Mouse (Mus musculus) kidney, postnatal 14 days (tissue): ENCODE results near the gene Bpifb9b.
"Not testable (repeated sequence)": the region's sequence is repeated elsewhere in the genome, so short reads cannot be mapped to it uniquely, and the experiment has no call there.

Experiments used
- DNase-seq: peaks from one replicate; pipeline ENCODE4 v3.0.0; 2022; ENCODE audit warnings: mixed read lengths

Gene Bpifb9b

DNA sequence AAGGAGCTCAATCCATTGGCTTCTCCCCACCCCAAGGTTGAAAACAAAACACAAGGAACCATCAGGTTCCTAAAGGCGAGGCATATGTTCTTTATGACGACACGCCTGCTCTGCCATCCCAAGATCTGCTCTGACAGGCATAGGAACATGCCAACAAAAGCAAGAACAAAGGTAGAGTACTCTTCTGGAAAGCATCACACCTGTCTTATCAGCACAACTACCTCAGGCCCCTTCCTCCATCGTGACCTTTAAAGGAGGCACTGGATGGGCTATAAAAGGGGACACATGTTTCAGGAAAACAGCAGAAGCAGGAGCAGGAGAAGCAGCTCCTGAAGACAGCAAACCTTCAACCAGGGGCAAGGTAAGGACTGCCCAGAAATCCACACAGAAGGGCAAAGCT, at the start of gene Bpifb9b:
Gene Bpifb9b (plus strand): TSS at position 301 of the 400 bp plus-strand sequence.
- DNase-seq: not testable (repeated sequence)

DNA sequence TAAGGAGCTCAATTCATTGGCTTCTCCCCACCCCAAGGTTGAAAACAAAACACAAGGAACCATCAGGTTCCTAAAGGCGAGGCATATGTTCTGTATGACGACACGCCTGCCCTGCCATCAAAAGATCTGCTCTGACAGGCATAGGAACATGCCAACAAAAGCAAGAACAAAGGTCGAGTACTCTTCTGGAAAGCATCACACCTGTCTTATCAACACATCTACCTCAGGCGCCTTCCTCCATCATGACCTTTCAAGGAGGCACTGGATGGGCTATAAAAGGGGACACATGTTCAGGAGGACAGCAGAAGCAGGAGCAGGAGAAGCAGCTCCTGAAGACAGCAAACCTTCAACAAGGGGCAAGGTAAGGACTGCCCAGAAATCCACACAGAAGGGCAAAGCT, 49.5 kb upstream of the Bpifb9b start, which contains the start of gene Bpifb9a:
Gene Bpifb9a (plus strand): TSS at position 301 of the 400 bp plus-strand sequence.
- not testable (repeated sequence) for DNase-seq

DNA sequence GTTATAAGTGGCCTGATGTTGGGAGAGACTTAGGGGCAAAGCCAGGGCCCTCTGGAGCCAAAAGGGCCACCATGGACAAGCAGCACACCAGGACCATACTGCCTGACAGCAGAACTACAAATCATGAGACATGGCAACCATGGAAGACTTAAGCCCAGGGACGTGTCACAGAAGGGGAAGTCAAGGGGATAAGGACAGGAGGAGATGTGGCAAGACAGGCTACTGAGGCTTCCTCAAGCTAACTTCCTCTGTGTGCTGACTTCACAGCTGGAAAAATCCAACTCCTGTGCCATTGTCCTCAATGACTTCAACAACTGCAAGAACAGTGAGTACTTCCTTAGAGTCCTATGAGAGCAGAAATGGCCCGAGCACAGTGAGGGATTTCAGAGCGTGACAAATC, 42.6 kb upstream of the Bpifb9b start:
- DNase-seq: not testable (repeated sequence)

DNA sequence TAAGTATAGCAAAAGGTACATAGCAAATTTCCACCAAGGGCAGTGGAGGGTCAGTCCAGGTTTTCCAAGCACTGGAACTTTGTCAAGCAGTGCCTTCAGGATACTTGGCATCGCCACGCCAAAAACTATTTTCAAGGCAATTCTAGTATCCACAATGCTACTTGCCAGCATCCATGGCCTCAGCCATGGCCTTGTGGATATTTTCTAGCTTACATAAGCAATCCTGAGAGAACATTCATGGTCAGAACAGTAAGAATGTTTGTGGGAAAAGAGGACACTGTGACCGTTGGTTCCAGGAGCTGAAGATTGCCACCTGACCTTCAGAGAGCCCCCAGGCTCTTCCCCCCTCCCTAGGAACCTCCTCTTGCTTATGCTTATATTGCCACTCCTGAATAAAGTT, 15.2 kb upstream of the Bpifb9b start:
- not testable (repeated sequence) for DNase-seq

DNA sequence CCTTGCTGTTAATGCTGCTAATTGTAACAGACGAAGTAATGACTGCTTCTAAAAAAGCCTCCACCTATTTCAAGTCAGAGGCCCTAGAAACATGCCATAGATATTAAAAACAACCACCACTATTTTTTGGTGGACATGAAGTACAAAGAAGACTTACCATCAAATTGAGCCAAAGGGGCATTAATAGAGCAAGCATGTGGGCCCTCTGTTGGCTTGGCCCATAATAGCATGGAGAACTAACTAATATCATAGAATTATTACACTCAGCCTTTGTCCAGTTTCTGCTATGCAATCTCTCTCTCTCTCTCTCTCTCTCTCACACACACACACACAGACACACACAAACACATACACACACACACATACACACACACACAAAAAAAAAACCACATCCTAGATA, 14.2 kb upstream of the Bpifb9b start:
- no peak for DNase-seq

DNA sequence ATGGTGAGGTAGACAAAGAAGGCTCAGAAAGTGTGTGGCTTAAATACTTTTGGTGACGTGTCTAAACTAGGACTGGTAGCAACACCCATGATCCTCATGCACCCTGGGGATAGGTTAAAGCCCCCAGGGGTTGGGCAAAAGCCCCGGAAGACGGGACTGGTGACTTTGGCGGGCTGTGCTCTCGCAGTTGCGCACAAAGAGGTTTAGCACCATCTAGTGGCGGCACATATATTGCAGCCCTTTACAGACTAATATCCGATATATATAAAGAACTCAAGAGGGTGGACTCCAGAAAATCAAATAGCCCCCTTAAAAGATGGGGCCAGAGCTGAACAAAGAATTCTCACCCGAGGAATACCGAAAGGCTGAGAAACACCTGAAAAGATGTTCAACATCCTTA, 12.3 kb upstream of the Bpifb9b start:
- peak; percentile 48 for DNase-seq

DNA sequence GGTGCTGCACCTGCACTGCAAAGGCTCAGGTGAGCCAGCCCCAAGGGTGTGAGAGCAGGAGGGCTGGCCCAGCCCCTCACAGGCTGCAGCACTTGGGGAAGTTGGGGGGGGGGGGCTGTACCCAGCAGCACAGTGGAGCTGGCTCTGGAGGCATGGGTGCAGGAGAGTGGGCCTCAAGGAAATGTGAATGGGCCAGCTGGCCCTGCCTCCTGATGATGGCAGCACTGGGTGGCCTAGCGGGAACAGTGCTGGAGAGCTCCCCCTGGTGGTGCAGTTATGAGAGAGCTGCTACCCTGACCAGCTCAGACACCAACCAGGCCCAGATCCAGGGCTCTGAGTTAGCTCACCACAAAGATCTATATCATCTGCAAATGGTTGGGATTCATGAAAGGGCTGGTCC, 6.5 kb upstream of the Bpifb9b start:
- peak; percentile 70 for DNase-seq

DNA sequence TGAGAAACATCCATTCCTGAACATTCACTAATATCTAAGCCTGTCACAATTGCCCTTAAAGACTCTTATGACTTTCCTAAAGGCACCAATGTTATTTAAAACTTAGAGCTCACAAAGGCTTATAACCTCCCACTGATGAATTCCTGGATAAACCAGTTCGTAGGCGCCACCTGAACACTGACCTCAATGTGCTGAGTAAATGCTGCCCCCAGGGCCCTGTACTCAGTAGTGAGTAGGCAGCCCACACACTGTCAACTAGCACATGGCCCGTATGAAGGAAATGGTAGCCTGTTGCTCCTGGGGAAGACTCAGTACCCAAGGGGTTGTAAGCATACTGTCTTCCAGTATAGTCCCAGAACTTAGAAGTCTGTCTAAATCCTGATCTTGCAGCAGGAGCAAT, 5.3 kb upstream of the Bpifb9b start:
- DNase-seq: no peak

DNA sequence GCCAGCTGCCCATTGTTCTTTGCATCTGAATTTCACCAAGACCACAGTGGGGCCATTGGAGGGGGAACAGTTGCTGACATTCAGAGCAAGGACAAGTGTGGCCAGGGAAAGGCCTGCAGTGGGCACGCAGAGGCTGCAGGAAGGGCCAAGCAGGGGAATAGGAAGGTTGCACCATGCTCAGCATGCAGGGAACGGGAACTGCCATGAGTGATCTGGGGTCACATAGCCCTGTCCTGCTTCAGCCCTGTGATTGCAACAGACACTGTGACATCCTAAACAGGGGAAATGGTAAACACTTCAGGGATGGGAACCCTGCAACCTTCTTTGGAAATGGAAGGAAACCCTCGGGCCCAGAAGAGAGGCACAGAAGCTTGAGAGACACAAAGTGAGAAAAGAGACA, 2.4 kb upstream of the Bpifb9b start:
- not testable (repeated sequence) for DNase-seq

DNA sequence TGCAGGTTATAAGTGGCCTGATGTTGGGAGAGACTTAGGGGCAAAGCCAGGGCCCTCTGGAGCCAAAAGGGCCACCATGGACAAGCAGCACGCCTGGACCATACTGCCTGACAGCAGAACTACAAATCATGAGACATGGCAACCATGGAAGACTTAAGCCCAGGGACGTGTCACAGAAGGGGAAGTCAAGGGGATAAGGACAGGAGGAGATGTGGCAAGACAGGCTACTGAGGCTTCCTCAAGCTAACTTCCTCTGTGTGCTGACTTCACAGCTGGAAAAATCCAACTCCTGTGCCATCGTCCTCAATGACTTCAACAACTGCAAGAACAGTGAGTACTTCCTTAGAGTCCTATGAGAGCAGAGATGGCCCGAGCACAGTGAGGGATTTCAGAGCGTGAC, 6.7 kb downstream of the Bpifb9b start:
- not testable (repeated sequence) for DNase-seq

DNA sequence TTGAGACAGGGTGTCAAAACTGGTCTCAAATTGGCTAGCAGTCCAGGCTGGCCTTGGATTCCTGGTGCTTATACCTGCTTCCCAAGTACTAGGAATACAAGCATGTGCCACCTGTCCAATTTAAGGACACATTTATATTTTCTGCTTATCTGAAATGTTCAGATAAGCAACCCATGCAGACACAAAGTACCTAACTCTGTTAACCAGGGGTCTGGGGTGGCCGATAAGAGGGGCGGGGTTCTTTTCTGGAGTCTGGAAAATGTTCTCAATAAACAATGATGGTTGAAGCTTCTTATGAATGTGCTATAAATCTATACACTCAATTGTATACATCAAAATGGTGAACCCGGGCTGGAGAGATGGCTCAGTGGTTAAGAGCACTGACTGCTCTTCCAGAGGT, 19.8 kb downstream of the Bpifb9b start:
- no peak for DNase-seq

DNA sequence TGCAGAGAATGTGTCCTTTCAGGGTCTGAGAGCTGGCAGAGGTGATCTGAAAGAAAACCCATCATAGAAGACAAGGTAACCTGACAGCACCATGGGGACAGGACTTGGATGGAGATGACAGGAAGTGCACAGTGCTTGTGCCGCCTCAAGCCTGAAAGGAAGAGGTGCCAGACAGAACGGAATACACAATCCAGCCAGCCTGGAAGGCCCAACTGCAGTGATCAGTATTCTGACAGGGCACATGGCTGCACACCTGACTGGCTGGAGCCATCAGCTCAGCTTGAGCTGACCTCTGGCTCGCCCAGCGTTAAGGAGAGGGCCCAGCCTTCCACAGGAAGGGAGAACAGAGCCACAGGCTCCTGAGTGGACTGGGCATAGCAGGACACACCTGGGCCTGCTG, 28.5 kb downstream of the Bpifb9b start:
- DNase-seq: no peak

DNA sequence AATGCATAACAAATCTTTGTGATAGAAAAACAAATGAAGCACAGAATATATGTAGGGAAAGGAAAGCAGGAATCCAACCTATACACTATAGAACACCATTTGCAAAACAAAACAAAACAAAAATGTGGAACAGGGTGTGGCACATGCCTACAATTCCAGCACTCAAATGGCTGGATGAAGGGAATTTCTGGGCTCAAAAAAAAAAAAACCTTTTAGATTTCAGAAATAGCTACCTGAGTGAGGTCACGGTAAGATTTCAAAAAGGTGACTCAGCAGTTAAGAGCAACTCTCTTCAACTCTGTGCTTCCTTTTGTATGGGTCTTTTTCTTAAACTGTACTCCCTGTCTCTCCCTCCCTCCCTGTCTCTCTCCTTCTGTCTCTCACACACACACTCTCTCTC, 31.1 kb downstream of the Bpifb9b start:
- DNase-seq: no peak

DNA sequence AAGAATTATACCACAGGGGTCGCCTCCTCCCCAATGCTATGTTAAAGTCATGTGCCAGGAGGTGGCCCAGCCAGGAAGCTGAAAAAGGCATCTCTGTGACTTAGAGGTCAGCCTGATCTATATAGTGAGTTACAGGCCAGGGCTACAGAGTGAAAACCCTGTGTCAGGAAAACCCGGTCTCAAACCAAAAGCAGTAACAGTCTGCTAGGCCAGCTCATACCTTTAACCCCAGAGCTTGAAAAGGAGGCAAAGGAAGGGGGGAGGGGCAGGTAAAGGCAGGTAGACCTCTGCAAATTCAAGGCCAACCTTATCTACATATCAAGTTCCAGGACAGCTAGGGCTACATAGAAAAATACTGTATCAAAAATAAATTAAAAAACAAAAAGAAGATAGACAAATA, 32.3 kb downstream of the Bpifb9b start:
- DNase-seq: no peak

DNA sequence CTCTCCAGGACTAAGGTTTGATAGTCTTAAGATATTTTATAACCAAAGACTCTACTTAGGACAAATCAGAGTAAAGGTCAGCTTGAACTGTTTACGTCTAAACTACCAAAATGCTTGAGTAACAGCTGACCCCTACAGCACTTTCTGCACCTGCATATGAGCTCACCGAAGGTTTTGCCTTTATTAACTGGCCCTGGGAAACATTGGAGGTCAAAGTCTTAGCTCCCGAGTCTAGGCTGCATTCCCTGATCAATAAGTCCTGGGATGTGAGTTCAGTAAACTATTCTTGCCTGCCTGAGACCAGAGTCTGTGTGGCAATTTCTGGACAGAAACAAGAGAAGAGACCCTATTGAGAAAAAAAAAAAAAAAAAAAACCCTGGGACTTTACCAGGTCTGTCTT, 41.1 kb downstream of the Bpifb9b start:
- no peak for DNase-seq

DNA sequence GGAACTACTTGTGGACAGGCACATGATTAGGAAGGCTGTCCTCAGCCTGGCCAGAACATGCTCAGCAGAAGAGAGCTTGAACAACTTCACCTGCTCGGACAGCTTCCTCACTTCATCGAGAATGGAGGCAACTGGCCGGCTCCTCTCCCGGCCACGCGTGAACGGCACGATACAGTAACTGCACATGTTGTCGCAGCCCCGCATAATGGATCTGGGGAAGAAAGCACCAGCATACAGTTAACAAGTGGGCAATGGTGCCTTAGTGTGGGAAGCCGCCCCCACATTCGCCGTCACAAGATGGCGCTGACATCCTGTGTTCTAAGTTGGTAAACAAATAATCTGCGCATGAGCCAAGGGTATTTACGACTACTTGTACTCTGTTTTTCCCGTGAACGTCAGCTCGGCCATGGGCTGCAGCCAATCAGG, 47.0 kb downstream of the Bpifb9b start:
- DNase-seq: not testable (repeated sequence)

DNA sequence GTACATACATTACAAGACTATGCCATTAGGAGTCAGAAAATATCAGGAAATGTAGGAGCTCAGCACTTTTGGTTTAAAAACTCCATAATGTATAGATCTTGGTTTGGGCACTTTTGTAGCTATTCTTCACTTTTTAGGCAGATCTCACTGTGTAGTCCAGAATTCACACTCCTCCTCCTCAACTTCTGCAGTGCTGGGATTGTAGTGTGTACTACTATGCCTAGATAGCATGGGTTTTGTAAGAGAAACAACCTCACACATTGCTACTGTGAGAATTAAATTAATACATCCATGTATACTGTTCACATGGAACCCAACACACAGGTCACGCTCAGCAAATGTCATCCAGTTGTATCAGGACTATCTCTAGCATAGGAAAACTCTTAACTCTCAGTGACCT, 60.5 kb downstream of the Bpifb9b start:
- no peak for DNase-seq
